Mouse (Mus musculus) lung, postnatal 25 days (tissue): ENCODE measurements at regions not wholly inside any gene's neighbourhood (a gene's known extent, or its start where the extent isn't known, plus 50 kb on each side); places are given as distances from the start of the nearest gene placed in this dataset.

ENCODE experiments used
- DNase-seq: peaks from one replicate; pipeline ENCODE4 v3.0.0; 2022; ENCODE audit warnings: low spot score

DNA sequence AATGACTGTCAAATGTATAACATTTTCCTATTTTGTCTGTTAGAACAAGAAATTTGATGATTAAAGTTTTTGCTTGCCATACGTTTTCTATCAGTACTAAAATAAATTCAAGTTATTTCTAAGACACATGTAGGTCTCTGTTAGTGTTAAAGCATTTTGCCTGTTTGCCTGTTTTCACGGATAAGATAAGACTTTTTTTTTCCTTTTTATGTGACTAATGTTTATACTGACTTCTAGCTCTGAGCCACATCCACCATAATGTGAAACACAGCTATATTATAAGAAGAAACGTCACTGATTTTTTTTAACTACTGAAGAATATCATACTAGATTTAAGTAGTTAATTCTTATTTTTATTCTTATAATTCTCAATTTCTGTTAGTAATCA lies 1012.6 kb downstream of the Cdh8 start:
- no peak for DNase-seq

DNA sequence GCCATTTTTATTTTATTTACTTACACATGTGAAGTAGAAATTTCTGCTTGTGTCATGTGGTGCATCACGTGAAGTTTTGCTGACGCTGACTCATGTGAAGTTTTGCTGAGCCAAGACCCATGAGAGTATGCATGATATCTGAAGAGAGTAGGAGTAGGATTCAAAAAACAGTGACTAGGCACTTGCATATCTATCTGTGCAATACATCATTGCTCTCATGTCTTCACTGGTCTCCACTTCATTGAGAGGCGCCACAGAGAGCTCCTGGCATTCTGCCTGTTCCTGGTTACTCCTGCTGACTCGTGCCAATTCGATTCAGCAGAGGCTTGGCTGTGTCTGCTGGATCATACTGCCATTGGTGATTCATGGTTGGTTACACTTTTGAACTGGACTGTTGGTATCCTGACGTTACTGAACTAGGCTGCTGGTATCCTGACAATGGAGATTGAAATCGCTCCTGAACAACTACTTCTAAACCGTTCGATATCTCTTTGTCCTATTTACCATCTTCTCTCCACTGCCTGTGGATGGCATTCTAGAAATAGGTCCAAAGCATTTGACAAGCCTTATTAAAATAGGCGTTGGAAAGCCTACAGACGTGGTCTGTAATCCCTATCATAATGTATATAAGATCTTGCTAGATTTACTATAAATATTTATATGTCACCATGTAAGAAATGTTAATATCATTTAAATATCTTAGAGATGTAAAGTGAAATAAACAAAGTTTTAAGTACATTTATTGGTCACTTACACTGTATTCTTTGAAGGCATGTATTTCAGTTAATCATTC lies 1013.2 kb downstream of the Cdh8 start:
- no peak for DNase-seq

DNA sequence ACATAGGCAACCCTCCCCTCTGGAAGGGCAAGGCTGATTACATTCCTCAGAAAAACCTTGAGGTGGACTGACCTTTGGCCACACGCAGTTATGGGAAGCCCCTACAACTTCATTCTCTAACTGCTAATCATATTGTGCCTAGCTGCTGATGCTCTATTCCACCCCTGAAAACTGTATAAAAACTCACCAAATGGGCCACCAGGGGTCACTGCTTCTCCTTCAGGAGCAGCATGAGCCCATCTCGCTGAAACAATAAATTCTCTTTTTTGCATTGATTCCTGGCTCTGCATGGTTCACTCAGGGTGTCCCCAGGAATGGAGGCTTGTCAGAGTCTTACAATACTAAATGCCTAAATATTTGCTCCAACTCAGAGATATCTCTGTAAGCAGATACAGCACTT lies 1034.5 kb downstream of the Cdh8 start:
- DNase-seq = no peak

DNA sequence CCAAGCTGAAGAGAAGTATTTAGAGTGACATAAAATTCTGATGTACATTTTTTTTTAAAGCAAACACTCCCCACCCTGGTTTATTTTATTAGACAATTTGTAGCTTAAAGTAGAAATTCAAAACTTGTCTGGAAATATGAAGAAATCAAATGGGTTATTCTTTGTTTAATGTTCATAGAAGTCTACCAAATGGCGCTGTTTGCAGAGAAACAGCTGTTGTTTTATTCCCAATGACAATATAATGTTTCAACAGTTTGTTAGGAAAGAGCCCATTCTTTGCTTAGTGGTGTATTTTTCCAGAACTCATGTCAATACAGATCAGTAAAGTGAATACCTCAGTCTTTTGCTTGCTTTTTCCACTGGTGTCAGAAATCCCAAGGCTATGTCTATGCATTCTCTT lies 1035.9 kb downstream of the Cdh8 start:
- DNase-seq = peak; percentile 9

DNA sequence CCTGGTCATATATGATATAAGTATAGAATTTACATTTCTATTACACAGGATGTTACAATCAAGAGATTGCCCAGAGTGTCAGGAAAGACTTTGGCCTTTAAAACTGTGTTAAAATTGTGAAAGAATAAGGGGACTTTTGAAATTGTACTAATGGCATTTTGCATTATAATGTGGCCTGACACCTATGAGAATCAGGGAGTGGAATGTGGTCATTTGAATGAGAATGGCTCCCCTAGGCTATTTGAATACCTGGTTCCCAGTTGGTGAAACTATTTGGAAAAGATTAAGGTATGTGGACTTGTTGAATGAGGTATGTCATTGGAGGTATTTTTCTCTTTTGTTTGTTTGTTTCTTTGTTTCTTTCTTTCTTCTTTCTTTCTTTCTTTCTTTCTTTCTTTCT lies 1038.5 kb downstream of the Cdh8 start:
- DNase-seq = no peak

- DNase-seq = no peak
These were observed 1043.4 kb downstream of the Cdh8 start for GRCm38 (mm10) chr8:98372711-98373420.

GRCm38 (mm10) chr8:98365378-98366095 lies 1050.7 kb downstream of the Cdh8 start:
- no peak for DNase-seq

DNA sequence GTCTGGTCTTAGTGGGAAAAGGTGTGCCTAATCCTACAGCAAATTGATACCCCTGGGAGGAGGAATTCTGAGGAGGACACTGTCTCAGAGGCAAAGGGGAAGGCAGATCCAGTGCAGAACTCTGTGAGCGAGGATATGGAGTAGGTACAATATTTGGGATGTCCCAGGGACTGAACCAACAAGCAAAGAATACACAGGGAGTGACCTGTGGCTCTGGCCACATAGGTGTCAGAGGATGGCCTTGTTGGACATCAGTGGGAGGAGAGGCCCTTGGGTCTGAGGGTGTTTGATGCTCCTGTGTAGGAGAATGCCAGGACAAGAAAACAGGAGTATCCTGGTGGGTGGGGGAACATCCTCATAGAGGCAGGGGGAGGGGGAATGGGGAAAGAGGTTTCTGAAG lies 1079.0 kb downstream of the Cdh8 start:
- no peak for DNase-seq

DNA sequence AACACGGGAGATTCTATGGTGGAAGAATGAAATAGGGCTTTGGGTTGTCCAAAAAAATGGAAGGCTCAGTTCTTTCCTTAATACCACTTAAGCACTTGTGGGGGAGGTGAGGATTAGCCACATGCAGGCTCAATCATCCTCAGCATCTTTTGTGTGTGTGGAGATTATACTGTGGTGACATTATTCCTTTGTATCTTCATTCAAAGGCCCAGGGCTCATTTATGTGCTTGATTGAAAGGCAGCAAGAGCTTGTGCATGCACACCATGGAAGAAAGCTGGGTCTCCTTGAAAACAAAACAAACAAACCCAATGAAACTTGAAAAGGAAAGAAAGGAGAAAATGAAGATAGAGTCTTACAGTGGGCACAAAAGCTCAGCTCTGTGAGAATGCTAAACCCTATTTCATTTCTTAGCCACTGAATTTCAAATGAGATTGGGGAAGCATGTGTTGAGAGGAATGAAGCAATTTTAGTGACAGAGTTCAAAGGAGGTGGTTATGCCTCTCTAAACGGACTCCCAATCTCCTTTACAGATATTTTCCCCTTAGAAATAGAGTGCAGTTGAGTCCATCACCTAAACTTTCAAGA lies 1106.8 kb downstream of the Cdh8 start:
- DNase-seq = no peak

DNA sequence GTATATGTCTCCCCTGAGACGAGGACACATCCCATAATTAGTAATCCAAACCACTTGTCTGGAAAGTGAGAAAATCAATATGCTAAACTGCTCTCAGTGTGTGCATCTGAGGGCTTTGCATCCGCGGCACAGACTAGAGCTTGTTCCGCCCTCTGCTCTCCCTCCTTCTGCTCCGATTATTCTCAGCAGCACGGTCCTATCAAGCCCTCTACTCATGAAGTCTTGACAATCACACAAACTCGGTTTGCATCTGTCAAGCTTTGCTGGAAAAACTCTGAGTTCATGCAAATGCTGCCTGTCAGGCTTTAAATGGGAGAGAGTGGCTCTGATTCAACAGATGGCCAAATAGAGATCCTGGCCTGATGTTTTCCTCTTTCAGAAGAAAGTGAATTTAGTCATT lies 1121.3 kb downstream of the Cdh8 start:
- DNase-seq = no peak

DNA sequence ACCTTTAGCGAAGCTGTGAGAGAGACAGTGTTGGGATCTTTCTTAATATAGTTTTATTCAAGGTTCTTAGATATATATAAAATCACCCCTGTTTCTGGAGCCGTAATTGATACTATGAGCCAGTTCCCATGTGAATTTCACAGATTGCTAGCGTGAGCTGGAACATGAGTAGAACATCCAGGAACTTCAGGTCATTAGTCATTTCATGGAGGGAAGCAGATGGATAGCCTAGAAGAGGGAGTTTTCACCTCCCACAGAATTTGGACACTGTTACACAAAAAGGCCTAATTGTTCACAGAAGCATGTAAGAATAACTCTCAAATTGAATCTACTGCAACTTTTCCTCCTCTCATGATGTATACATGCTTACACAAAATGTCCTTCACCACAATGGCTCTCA lies 1156.0 kb downstream of the Cdh8 start:
- no peak for DNase-seq

- no peak for DNase-seq
These were observed 1172.8 kb downstream of the Cdh8 start for GRCm38 (mm10) chr8:98243328-98243926.

GRCm38 (mm10) chr8:98214019-98214418 lies 1202.3 kb downstream of the Cdh8 start:
- DNase-seq = no peak
